Mouse (Mus musculus) forelimb bud, embryonic 11.5 days (tissue): ENCODE measurements around the gene Fam205a3.
"Not testable (repeated sequence)": the region's sequence is repeated elsewhere in the genome, so short reads cannot be mapped to it uniquely, and the experiment has no call there.

Experiments
- DNase-seq: peaks from one replicate; pipeline ENCODE4 v3.0.0-alpha.2; 2012; ENCODE audit warnings: low read depth, low spot score

Gene Fam205a3

GRCm38 (mm10) chr4:42318034-42318433 lies at the start of gene Fam205a3:
TSS of gene Fam205a3 (plus strand) at chr4:42318334.
- not testable (repeated sequence) for DNase-seq

- not testable (repeated sequence) for DNase-seq
These were observed 24.2 kb upstream of the Fam205a3 start, which contains the start of gene Gm21953 for GRCm38 (mm10) chr4:42293967-42294366. TSS of gene Gm21953 (plus strand) at chr4:42294267.
